Mouse (Mus musculus) thymus, postnatal 0 days (tissue): ENCODE measurements around the gene Prdm16. TPM values are rescaled to one million over a fixed set of nuclear protein-coding genes. Genes with fewer than 3 reads are reported as not detected.
A peak's percentile ranks its signal among the peaks of the same experiment; 100 is the strongest.

Source experiments
- DNase-seq: peaks from one replicate; pipeline ENCODE4 v3.0.0-alpha.2; 2015; ENCODE audit warnings: low spot score
- polyA plus RNA-seq: library from polyadenylated mRNA; unstranded; fragments of >200 nt; fragmentation: Nextera tagmentation; extraction: Ambion mirVana; gene quantifications from 2 replicates; pipeline ENCODE4 v1.2.1, GENCODE M21; 2015

Prdm16 gene
- polyA plus RNA-seq, 1 experiment from 2014 or later, result 6.6 TPM

DNA sequence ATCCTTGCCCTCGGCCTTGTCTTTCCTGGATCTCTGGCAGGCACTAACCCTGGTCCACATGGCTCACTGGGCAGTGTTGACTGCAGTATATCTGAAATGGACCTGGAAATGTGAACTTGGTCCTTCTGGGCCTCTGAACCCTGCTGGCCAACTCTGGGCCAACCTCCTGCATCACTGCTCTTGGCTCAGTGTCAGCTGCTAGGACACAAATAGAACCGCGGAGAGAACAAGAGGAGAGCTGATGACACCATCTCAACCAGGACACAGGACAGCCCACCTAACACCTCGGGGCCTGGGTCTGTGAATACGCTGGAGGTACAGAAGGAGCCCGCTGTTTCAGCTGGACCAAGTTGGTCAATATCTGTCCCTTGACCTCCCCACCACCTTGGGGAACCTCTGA lies 73.5 kb downstream of the Prdm16 start:
- no peak for DNase-seq

DNA sequence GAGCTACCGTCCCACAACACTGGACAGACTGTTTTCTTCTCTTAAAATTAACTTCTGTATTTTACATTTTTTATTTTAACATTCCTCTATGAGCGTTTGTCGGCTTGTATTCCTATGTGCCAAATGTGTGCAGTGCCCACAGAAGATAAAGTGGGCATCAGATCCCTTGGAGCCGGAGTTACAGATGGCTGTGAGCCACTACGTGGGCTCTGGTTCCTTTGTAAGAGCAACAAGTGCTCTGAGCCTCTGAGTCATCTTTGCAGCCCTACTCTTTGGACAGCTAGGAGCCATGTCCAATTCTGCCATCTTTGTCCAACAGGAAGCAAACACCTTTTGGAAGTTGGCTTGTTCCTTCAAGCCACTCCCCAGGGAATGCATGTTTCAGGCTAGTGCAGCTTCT lies 78.6 kb downstream of the Prdm16 start:
- DNase-seq, result no peak

DNA sequence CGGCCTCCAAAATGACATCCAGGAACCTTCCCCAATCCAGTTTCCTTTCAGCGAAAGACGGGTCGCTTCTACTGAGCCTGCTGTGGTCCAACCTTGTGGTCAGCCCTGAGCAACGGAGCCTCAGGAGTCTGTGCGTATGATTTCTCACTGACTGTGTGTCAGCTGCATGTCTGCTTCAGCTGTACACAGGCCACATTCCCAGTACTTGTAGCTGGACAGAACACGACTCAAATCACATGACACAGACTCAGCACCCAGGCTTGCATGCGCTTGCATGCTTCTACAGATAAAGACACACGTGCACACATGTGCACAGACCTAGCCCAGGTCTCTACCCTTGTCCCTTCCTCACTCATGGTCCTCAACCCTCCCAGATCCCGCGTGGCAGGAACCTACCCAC lies 79.5 kb downstream of the Prdm16 start:
- no peak for DNase-seq

GRCm38 (mm10) chr4:154556418-154556817 lies 80.3 kb downstream of the Prdm16 start:
- DNase-seq, result no peak

DNA sequence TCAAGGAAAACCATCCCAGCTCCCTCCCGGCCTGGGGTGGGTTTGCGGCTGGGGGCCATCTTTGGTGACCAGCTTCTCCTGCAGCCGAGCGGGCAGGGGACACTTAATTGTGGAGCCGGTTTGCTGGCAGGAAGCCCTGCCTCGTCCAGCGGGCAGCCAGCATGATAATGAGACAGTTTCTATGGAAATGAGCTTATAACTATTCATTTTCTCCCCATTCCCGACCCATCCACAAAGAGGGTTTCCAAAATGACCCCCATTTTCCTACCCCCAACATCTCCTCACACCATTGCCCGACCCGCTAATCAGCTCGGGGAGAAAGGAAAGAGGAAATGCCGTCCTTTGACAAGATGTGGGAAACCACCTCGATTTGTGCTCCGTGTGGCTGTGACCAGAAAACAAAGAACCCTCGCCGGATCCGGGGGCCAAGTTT lies 86.7 kb downstream of the Prdm16 start:
- DNase-seq, result no peak

GRCm38 (mm10) chr4:154549497-154549896 lies 87.2 kb downstream of the Prdm16 start:
- DNase-seq, result no peak

GRCm38 (mm10) chr4:154547176-154547855 lies 89.4 kb downstream of the Prdm16 start:
- no peak for DNase-seq

GRCm38 (mm10) chr4:154545296-154545695 lies 91.4 kb downstream of the Prdm16 start:
- no peak for DNase-seq

GRCm38 (mm10) chr4:154543921-154544320 lies 92.8 kb downstream of the Prdm16 start:
- DNase-seq, result no peak

GRCm38 (mm10) chr4:154543128-154543527 lies 93.5 kb downstream of the Prdm16 start:
- no peak for DNase-seq

- DNase-seq, result no peak
Measured at GRCm38 (mm10) chr4:154542568-154542967, 94.1 kb downstream of the Prdm16 start.

DNA sequence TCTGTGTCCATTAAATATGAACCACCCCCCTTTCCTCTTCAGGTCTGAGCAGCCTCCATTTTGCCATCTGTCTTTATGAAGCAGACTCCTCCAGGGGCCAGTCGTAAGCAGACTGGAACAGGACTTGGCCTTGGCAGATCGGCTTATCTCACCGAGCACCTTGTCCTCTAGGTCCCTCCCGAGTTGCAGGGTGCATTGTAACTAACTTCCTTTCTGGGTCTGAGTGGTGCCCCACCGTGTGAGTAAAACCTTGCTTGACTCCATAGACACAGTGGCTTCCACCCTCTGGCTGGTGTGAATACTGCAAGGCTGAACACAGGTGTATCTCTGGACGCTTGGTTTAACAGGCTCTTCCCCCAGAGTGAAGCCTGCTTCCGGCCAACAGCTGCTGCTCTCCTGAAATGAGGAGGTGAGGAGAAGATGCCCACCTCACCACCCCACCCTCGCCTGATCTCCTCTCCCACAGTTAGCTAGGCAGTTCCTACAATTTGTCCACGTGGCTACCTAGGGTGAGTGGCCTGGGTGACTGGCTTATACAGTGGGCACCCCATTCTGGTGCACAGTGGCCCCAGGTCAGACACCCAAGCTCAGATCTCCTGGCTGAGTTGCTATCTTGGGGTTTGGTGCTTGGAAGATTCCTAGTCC lies 94.9 kb downstream of the Prdm16 start:
- DNase-seq, result peak; percentile 8

DNA sequence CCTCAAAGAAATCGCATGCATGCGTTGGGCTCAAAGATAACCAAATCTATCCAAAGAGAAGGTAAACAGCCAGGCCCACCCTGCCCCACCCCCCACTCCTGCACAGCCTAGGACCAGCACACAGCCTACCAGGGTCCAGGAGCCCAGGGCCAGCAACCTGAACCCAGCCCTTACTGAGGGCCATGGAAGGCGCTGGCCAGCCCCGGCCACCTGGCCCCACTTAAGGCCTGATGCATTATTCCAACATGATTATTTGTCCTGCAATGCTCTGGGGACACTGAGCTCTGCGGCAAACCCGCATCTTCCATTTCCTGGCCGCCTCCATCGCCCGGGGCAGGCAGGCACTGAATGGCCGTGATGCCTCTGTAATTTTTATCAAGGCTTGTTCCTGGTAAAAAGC lies 96.0 kb downstream of the Prdm16 start:
- no peak for DNase-seq

DNA sequence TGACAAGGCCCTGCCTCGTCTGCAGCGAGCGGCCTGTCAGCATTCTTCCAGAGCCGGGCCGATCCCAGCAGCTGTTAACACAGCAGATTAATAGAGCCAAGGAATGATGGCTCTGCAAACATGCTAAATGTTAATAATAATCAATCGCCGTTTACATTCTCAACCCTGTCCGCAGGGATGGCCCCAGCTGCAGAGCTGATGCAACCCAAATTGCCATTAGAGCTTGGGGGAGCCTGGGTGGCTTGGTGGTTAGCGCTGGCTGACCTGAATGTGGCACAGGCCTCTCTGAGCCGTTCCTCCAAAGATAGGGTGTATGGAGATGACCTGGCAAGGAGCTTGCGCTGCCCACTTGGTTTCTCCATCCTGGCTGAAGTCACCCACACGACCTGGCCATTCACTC lies 97.0 kb downstream of the Prdm16 start:
- DNase-seq, result no peak

DNA sequence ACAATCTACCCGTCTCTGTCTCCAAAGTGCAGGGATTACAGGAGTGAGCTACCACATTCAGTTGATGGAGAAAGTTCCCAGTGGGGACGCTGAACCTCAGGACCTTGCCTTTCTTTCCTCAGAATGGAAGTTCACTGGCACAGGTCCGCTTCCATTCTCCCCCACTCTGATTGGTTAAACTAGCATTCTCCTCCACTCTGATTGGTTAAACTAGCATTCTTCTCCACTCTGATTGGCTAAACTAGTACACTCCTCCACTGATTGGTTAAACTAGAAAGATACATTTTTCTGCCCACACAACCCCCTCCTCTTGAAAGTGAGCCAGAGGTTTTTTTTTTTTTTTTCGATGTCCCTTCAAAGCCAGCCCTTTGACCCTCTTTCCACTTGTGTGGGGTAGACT lies 97.9 kb downstream of the Prdm16 start:
- no peak for DNase-seq

GRCm38 (mm10) chr4:154536110-154536509 lies 100.6 kb downstream of the Prdm16 start:
- DNase-seq, result no peak

DNA sequence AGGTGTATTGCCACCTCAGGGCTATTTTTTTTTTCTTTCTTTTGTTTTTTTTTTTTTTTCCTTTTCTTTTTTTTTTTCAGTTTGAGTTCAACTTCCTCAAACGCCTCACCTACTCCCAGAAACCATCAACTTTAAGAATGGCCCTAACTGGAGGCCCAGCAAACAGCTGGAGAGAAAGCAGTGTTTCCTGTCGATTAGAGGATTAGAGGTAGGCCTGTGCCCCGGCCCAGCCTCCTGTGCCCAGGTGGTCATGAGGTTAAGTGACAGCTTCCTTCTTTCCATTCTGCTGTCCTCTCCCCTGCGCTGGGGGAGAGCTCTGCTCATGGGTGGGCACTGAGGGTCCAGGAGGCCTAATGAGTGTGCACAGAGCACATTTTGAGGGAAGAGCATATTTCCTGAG lies 105.3 kb downstream of the Prdm16 start:
- no peak for DNase-seq

DNA sequence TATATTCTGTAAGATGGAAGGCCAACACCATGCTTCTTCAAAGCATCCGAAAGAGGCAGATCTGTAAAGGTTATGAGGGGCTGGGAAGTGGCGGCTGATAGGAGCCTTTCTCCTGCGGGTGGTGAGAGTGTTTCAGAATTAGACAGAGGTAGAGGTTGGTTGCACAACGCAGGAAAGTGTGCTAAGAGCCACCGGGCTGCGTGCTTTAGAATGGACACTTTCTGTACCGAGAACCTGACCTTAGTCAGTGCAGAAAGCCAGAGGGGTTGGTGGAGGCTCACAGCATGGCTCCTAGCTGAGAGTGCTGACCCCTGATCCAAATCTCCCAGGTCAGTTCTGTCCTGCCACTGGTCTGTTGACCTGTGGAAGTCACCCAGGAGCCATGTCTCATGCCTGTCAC lies 106.3 kb downstream of the Prdm16 start:
- DNase-seq, result no peak

GRCm38 (mm10) chr4:154527506-154527905 lies 109.2 kb downstream of the Prdm16 start:
- DNase-seq, result no peak

DNA sequence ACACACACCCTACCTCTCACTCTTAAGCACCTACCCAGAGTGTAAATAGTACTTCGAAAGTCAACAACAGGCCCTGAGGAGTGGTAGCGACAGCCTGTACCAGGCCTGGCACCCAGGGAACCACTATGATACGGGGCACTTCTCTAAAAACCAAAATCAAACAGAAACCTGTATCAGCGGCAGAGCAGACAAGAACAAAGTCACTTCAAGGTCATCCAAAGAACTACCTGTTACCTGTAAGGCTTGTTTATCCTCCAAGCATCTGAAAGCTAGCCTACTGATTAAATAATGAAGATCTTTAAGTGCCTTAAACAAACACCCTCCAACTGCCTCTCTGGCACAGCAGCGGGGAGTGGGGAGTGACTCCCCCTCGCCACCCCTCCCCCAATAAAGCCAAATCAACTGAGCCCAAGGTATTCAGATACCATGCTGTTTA lies 110.3 kb downstream of the Prdm16 start:
- no peak for DNase-seq

- DNase-seq, result no peak
Measured at GRCm38 (mm10) chr4:154523898-154524297, 112.8 kb downstream of the Prdm16 start.

DNA sequence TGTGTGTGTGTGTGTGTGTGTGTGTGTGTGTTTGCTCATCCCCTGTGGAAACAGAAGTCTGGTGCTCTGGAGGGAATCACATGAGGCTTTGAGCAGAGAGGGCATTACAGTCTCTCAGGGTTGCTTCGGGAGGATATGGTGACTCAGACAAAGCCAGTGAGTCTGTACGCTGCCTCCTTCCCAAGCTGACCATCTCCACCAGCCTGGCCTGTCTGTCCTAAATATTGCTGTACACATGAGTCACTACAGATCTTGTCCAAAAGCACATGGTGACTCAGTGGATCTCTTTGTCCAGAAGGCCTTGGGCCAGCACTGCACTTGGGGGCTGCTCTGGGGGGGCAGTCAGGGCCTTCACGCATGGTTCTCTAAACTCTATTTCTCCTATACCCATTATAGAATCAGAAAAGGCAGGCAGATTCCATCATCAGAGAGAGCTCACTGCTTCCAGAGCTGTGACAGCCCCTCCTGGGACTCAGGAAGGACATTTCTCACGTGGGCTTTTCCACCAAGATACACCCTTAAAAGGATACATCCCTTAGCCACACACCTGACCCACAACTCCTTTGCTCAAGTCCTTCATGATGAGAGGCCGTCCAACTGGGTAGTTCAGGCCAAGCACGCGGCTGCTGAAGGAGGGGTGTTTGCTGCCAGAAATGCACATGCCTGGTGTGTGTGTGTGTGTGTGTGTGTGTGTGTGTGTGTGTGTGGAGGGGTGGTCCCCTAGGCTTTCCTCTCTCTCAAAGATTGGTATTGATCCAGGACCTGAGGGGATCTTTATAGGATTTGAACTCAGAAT lies 114.6 kb downstream of the Prdm16 start:
- DNase-seq, result no peak
